Mouse (Mus musculus) kidney, adult 2 months (tissue): ENCODE measurements at regions not wholly inside any gene's neighbourhood (a gene's known extent, or its start where the extent isn't known, plus 50 kb on each side); places are given as distances from the start of the nearest gene placed in this dataset.

ENCODE experiments used
- DNase-seq: peaks from one replicate; pipeline ENCODE4 v3.0.0; 2021
- H3K27ac ChIP-seq: fragments of 200-500 bp; 2 replicates; pipeline ENCODE4 v1.5.1; 2012; ENCODE audit warnings: low read depth, low read length, control low read depth, inconsistent platforms; ENCODE audit not compliant: insufficient read depth
- H3K27me3 ChIP-seq: fragments of 200-500 bp; replicated peaks from 2 replicates; pipeline ENCODE4 v1.6.1; 2012; ENCODE audit warnings: mild to moderate bottlenecking, moderate library complexity, low read length, inconsistent platforms; ENCODE audit not compliant: control insufficient read depth, insufficient read depth
- H3K36me3 ChIP-seq: fragments of 200-500 bp; 2 replicates; pipeline ENCODE4 v1.6.1; 2012; ENCODE audit warnings: mild to moderate bottlenecking, moderate library complexity, low read length, inconsistent platforms; ENCODE audit not compliant: control insufficient read depth, insufficient read depth
- H3K4me1 ChIP-seq: fragments of 200-500 bp; 2 replicates; pipeline ENCODE4 v1.6.1; 2011; ENCODE audit warnings: low read length; ENCODE audit not compliant: control insufficient read depth, insufficient read depth
- H3K4me3 ChIP-seq: fragments of 200-500 bp; 2 replicates; pipeline ENCODE4 v1.5.1; 2011; ENCODE audit warnings: mild to moderate bottlenecking, low read depth, low read length, control low read depth; ENCODE audit not compliant: insufficient read depth
- CTCF ChIP-seq: fragments of 200-500 bp; conservative IDR thresholded peaks from 2 replicates; pipeline ENCODE4 v1.5.1; 2011; ENCODE audit warnings: low read depth, mild to moderate bottlenecking, control low read depth, low read length, moderate library complexity, mixed read lengths; ENCODE audit not compliant: insufficient read depth, insufficient read length
- POLR2A ChIP-seq: fragments of 200-500 bp; IDR thresholded peaks from one replicate; pipeline ENCODE4 v1.6.1; 2011; ENCODE audit warnings: low read depth, low read length, control low read depth
- WGBS: fragments of 180-500 bp; shearing (Covaris S2); methylation state at CpG from one replicate; pipeline ENCODE4 v1.1.7; 2018; 5-methylcytosine and 5-hydroxymethylcytosine counted together

DNA sequence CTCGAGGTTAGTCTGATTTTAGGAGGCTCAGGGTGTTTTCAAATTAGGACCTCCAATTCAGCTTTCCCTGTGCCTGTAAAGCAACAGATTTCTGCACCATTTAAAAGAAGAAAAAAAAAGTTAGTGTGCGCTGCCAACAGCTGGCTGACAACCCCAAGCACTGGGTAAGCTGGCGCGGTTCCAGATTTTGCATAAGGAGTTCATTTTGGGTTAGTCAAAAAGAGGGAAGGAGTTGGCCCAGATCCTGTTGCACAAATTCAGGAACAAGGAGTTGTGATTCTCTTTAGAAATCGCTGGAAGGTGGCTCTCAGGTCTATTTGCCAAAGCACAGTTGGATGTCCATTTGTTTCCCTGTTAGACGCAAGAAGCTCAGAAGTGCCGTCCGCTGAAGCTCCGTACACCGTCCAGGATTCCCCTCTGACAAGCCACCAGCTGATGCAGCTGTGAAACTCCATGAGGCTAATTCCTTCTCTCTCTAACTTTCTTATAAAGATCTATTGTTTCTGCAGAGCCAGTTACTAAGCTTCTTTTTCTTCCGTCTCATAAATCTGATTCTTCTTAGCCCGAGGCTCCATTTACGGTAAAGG is 184.6 kb downstream of the Cand1 start:
- peak; percentile 68 for DNase-seq

DNA sequence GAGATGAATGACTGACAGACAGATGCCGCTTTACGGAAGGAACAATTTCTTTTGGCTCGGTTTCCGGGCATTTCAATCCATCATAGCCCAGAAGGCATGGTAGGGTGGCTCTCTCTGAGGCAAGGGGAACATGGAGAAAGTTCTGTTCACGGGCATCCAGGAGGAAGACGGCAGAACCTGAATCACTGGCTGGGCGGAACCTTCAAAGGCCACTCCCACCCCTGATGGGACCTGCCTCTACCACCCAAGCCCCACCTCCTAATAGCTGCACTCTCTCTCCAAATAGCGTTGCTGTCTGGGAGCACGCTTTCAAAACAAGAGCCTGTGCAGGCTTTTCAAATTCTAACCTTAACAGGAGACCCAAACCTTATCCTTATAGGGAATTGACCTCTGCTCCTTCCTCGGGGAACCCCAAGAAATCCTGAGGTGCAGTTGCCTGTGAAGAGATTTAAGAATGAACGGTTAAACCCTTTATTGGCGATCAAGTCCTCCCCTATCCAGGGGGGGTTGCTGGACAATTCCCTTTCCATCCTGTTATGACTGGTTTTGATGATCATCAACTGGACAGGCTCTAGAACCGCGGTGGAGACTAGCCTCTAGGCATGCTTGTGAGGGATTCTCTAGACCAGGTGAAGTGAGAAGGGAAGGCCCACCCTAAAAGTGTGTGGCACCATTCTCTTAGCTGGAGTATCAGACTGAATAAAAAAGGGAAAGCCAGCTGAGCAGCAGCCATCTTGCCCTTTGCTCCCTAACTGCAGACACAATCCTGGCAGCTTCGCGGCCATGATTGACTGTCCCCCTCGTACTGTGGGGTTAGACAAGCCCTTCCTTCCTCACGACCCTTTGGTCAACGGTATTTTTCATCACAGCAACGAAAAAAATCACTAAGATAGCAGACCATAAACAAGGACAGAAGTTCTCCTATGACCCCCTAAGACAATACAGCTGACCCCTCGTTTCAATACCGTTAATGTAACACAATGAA is 184.5 kb upstream of the Dyrk2 start:
- H3K36me3 ChIP-seq = no peaks in the 10 kb centered on the region
- H3K27me3 ChIP-seq = no peaks in the 10 kb centered on the region
- TF ChIP-seq CTCF (no peak), POLR2A (no peak)
- 68% methylated on average over 22 of the region's 22 CpGs for WGBS
- peaks cover 12% of the 10 kb centered on the region for H3K4me1 ChIP-seq
- H3K4me3 ChIP-seq = no peak overlapping the region
- H3K27ac ChIP-seq = no peak overlapping the region
- DNase-seq = no peak

More for the DNA sequence above, 184.6 kb downstream of the Cand1 start:
- TF ChIP-seq POLR2A = no peak
- 58% methylated on average over 13 of the region's 13 CpGs for WGBS
- no peaks in the 10 kb centered on the region for H3K27me3 ChIP-seq
- H3K27ac ChIP-seq = no peak overlapping the region
- H3K4me3 ChIP-seq = no peak overlapping the region
- H3K36me3 ChIP-seq = no peaks in the 10 kb centered on the region
- H3K4me1 ChIP-seq = peaks cover 12% of the 10 kb centered on the region

DNA sequence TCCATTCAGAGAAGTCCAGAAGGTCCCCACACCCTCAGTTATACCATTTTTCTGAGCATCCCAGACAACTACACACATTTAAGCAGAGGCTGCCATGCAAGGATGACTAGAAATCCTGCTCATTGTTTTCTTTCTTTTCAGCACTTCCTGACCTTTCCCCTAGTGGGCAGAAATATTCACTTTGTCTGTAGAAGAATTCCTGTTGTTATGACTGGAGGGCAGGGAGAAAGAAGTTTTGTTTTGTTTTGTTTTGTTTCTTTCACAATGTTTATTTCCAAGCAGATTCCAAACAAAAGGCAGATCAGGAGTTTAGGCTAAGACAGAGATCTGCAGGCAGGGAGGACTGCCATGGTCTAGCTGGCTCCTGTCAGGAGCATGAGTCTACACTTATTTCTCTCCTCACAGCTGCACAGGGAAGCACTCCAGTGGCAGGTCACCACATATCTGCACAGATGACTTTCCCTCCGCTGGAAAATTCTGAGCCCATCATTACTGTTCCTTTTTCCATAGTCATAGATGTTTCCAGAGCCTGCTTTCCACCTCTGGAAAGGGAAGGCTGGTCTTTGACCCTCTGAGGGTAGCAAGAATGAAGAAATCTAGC is 182.5 kb upstream of the Dyrk2 start:
- WGBS = 63% methylated on average over 1 of the region's 1 CpGs
- TF ChIP-seq CTCF (no peak), POLR2A (no peak)
- Histone ChIP-seq H3K27ac (no peak overlapping the region; the same call in 1 of the 2 replicates), H3K36me3 (no peaks in the 10 kb centered on the region), H3K4me1 (peaks cover 12% of the 10 kb centered on the region), H3K27me3 (no peaks in the 10 kb centered on the region), H3K4me3 (no peak overlapping the region)
- DNase-seq = peak; percentile 55

DNA sequence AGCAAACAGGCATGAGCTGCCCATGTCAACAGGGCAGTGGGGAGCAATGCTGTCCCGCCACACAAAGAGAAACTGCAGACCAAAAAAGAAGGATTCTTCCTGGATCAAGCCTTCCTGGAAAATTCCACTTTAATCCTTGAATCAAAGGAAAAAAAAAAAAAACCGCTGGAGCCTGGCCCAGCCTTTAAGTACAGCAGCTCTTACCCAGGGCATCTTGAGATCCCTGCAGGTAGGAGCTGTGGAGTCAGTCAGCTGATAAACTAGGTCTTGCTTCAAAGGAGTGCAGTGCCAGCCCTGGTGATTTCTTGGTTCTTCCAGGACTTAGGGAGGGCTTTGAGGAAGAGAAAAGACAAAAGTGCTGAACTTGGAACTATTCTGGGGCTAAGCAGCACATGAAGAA is 181.6 kb upstream of the Dyrk2 start:
- no peak for DNase-seq
- Histone ChIP-seq H3K36me3 (no peaks in the 10 kb centered on the region), H3K27ac (no peak overlapping the region), H3K4me3 (no peak overlapping the region), H3K4me1 (peaks cover 12% of the 10 kb centered on the region), H3K27me3 (no peaks in the 10 kb centered on the region)
- WGBS = 26% methylated on average over 2 of the region's 2 CpGs
- TF ChIP-seq POLR2A (no peak), CTCF (no peak)

DNA sequence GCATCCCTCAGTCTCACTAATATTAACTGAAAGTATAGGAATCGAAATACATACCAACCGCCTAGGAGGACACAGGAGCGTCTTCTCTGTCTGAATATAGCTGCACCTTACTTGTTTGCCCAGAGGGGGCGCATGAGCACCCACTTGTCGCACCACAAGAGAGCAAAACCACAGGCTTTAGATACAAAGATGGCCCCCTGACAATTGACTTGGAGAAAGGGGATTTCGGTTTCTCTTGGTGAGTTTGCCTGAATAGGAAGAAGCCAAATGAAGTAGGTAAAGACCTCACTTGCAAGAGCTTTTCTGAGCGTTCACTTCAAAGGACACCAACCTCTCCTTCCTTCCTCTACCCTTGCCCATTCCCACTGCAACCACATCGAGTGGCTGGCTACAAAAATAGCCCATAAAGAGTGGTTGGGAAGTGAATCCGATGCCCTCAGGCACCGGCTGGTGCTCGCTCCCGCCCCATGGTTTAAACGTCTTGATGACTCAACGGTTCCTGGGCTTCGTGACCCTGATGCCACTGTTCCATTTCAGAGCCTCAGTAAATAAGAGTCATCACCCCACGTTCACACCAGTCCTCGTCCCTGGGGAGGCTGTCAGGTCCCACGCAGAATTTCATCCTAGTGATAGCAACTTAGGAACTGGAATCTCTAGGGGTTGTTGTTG is 180.1 kb upstream of the Dyrk2 start:
- Histone ChIP-seq H3K27ac (no peak overlapping the region), H3K4me3 (no peak overlapping the region), H3K27me3 (no peaks in the 10 kb centered on the region), H3K36me3 (no peaks in the 10 kb centered on the region), H3K4me1 (peaks cover 12% of the 10 kb centered on the region)
- no peak for DNase-seq
- 72% methylated on average over 18 of the region's 18 CpGs for WGBS
- TF ChIP-seq CTCF = peak; percentile 33; the same call in 1 of the 2 replicates
- no peak for TF ChIP-seq POLR2A

DNA sequence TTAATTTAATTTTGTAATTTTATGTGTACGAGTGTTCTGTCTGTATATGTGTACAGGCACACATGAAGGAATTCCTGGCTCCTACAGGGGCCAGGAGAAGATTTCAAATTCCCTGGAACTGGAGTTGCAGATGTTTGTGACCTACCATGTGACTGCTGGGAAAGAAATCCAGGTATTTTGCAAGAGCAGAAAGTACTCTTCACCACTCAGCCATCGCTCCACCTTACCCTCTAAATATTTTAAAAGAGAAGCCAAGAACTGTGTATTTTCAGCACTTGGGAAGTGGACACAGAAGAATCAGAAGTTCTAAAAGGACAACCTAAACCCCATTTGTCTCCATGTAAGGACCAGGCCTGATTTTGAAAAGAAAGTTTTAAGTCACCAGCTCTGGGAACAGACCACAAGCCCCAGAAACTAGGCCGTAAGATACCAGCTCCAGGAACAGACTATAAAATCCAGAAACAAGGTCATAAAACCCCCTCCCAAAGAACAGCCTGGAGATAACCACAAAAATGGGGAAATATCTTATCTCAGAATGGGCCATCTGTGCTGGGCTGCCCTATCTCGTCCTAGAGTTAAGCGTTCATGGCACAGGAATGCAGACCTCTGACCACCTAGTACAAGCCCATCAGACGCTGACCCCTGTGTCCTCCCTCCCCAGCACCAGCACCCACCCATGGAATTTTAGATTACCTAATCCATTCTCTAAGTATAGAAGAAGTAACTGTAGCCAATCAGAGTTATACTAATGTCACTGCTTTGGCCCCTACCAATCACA is 178.8 kb upstream of the Dyrk2 start:
- DNase-seq = no peak
- Histone ChIP-seq H3K4me3 (no peak overlapping the region), H3K27me3 (no peaks in the 10 kb centered on the region), H3K27ac (no peak overlapping the region), H3K36me3 (no peaks in the 10 kb centered on the region), H3K4me1 (peaks cover 8% of the 10 kb centered on the region; the same call in 1 of the 2 replicates)
- TF ChIP-seq POLR2A (no peak), CTCF (no peak)
- 86% methylated on average over 6 of the region's 6 CpGs for WGBS
